16 mouse cellular contexts compared by ENCODE assay signal in genomic region chr19:48097942-48098596, GRCm38 (mm10).
DNase-seq lines count a peak whose midpoint lies in the region; ATAC-seq and TF ChIP-seq lines count a peak whose summit lies in the region.
"Had no signal": no experiment of that assay in that cellular context is flagged by ENCODE, and none has a peak within 500 bp of the region (broad histone marks: within the 10 kb centered on the region; RNA-seq: fewer than 3 reads in every experiment).

No protein-coding gene starts in this region.

- no peak overlapping the region for H3K4me2 ChIP-seq in midbrain, embryonic 11.5 days
- H3K4me2 ChIP-seq in midbrain, embryonic 14.5 days (ENCODE audit: low read length), result no peak overlapping the region
- H3K4me2 ChIP-seq in lung, postnatal 0 days (replicated peaks; ENCODE audit: low read depth, low read length), result no peak overlapping the region
- H3K4me2 ChIP-seq: liver, embryonic 15.5 days; neural tube, embryonic 13.5 days had no signal

- no peak overlapping the region for H3K4me3 ChIP-seq in midbrain, embryonic 11.5 days (ENCODE audit: low read depth, low read length)
- no peak overlapping the region for H3K4me3 ChIP-seq in midbrain, embryonic 14.5 days (replicated peaks; ENCODE audit: low read depth, low read length)
- no peak overlapping the region for H3K4me3 ChIP-seq in lung, postnatal 0 days (ENCODE audit: low read depth, low read length)
- H3K4me3 ChIP-seq: liver, embryonic 15.5 days; megakaryocyte, embryonic 14.5 days; neural tube, embryonic 13.5 days had no signal

- peak; percentile 44 for DNase-seq in midbrain, embryonic 11.5 days (ENCODE audit: low spot score, missing footprints)
- no peak for DNase-seq in midbrain, embryonic 14.5 days
- DNase-seq in frontal cortex, postnatal 10 days (ENCODE audit: low spot score in 2 of 2), result peak; percentile 64 to 66
- DNase-seq in left cerebral cortex, adult 11 months (ENCODE audit: low spot score), result peak; percentile 45
- DNase-seq in right cerebral cortex, postnatal 25 days, result peak; percentile 74
- no peak for DNase-seq in lung, postnatal 0 days (ENCODE audit: low spot score)
- no peak for DNase-seq in adrenal gland, adult (ENCODE audit: inconsistent age in 2 of 2, low spot score in 1 of 2)
- DNase-seq: adrenal gland, postnatal 25 days; cerebellum, adult 9-11 months; heart, adult 18-20 months; spleen, adult 18-20 months; thymus, postnatal 36 days had no signal

- no peak for TF ChIP-seq CTCF in lung, postnatal 0 days (IDR thresholded peaks at IDR 0.05)

- 78% methylated on average over 5 of the region's 5 CpGs for WGBS in midbrain, embryonic 11.5 days
- 59% methylated on average over 5 of the region's 5 CpGs for WGBS in midbrain, embryonic 14.5 days
- WGBS in lung, postnatal 0 days, result 52% methylated on average over 5 of the region's 5 CpGs

- no peak for TF ChIP-seq EP300 in lung, postnatal 0 days (IDR thresholded peaks at IDR 0.05)

- no peaks in the 10 kb centered on the region for H3K9me3 ChIP-seq in midbrain, embryonic 11.5 days (ENCODE audit: control insufficient read depth, low read length)
- H3K9me3 ChIP-seq in midbrain, embryonic 14.5 days (ENCODE audit: control insufficient read depth, low read length), result no peaks in the 10 kb centered on the region
- no peaks in the 10 kb centered on the region for H3K9me3 ChIP-seq in lung, postnatal 0 days (ENCODE audit: low read length)
- H3K9me3 ChIP-seq: liver, embryonic 15.5 days; megakaryocyte, embryonic 14.5 days had no signal

- no peak overlapping the region for H3K27ac ChIP-seq in midbrain, embryonic 11.5 days (ENCODE audit: low read depth, low read length)
- H3K27ac ChIP-seq in midbrain, embryonic 14.5 days (replicated peaks; ENCODE audit: low read depth, low read length), result no peak overlapping the region
- H3K27ac ChIP-seq in lung, postnatal 0 days (ENCODE audit: low read length), result no peak overlapping the region
- H3K27ac ChIP-seq: liver, embryonic 15.5 days; neural tube, embryonic 13.5 days had no signal

- no peak overlapping the region for H3K9ac ChIP-seq in midbrain, embryonic 11.5 days (ENCODE audit: low read length)
- H3K9ac ChIP-seq in midbrain, embryonic 14.5 days (replicated peaks; ENCODE audit: low read length), result no peak overlapping the region
- H3K9ac ChIP-seq in lung, postnatal 0 days (replicated peaks; ENCODE audit: low read depth), result no peak overlapping the region
- H3K9ac ChIP-seq: liver, embryonic 15.5 days; neural tube, embryonic 13.5 days had no signal

- ATAC-seq in midbrain, embryonic 11.5 days (ENCODE audit: low FRiP score), result no peak
- no peak for ATAC-seq in midbrain, embryonic 14.5 days (ENCODE audit: low FRiP score, low TSS enrichment)
- ATAC-seq in erythroid progenitor cell, adult 5-6 weeks (replicated peaks; ENCODE audit: low FRiP score, poor library complexity, severe bottlenecking), result no peak
- ATAC-seq in lung, postnatal 0 days, result no peak

- H3K36me3 ChIP-seq in midbrain, embryonic 11.5 days (ENCODE audit: control insufficient read depth, insufficient read depth, low read length), result no peaks in the 10 kb centered on the region
- H3K36me3 ChIP-seq in midbrain, embryonic 14.5 days (ENCODE audit: control insufficient read depth, insufficient read depth, low read length), result no peaks in the 10 kb centered on the region
- no peaks in the 10 kb centered on the region for H3K36me3 ChIP-seq in lung, postnatal 0 days (ENCODE audit: insufficient read depth, low read length)
- H3K36me3 ChIP-seq: liver, embryonic 15.5 days; neural tube, embryonic 13.5 days had no signal

- H3K27me3 ChIP-seq in midbrain, embryonic 11.5 days (ENCODE audit: control insufficient read depth, insufficient read depth, low read length), result no peaks in the 10 kb centered on the region
- H3K27me3 ChIP-seq in midbrain, embryonic 14.5 days (ENCODE audit: control insufficient read depth, insufficient read depth, low read length), result no peaks in the 10 kb centered on the region
- no peaks in the 10 kb centered on the region for H3K27me3 ChIP-seq in lung, postnatal 0 days (replicated peaks; ENCODE audit: insufficient read depth, low read length)
- H3K27me3 ChIP-seq: liver, embryonic 15.5 days; megakaryocyte, embryonic 14.5 days; neural tube, embryonic 13.5 days had no signal

- H3K4me1 ChIP-seq in midbrain, embryonic 11.5 days (ENCODE audit: control insufficient read depth, insufficient read depth, low read length), result no peaks in the 10 kb centered on the region
- no peaks in the 10 kb centered on the region for H3K4me1 ChIP-seq in midbrain, embryonic 14.5 days (ENCODE audit: control insufficient read depth, insufficient read depth, low read length)
- no peaks in the 10 kb centered on the region for H3K4me1 ChIP-seq in lung, postnatal 0 days (ENCODE audit: insufficient read depth, low read depth, low read length)
- H3K4me1 ChIP-seq: liver, embryonic 15.5 days; megakaryocyte, embryonic 14.5 days; neural tube, embryonic 13.5 days had no signal

Comparison
In these comparisons a context has a peak if more than half of its experiments do, and no peak if none do; other contexts are left out.
1. DNase-seq: peak in midbrain, embryonic 11.5 days (single experiment), frontal cortex, postnatal 10 days (2 of 2), left cerebral cortex, adult 11 months (single experiment) and right cerebral cortex, postnatal 25 days (single experiment); none in midbrain, embryonic 14.5 days (single experiment), lung, postnatal 0 days (single experiment) and adrenal gland, adult (0 of 2).